Mouse (Mus musculus) WW6 (cell line): Measurements from ENCODE around the gene Btbd6.

Experiments used
- DNase-seq: peaks from one replicate; pipeline ENCODE4 v3.0.0-alpha.2; 2013; ENCODE audit warnings: low read depth, low spot score

The Btbd6 gene

GRCm38 (mm10) chr12:113004993-113005392, 28.7 kb downstream of the Btbd6 start:
- DNase-seq, result no peak

- no peak for DNase-seq
These were observed 35.5 kb downstream of the Btbd6 start for GRCm38 (mm10) chr12:113011702-113012360.

- DNase-seq, result no peak
These were observed 36.2 kb downstream of the Btbd6 start for GRCm38 (mm10) chr12:113012443-113012842.

GRCm38 (mm10) chr12:113013021-113013491, 36.8 kb downstream of the Btbd6 start:
- DNase-seq, result no peak

GRCm38 (mm10) chr12:113013604-113014558, 37.6 kb downstream of the Btbd6 start, which contains the start of gene Pacs2:
Pacs2 (plus strand) TSS chr12:113014508.
- peak; percentile 74 for DNase-seq

- no peak for DNase-seq
These were observed 38.6 kb downstream of the Btbd6 start for GRCm38 (mm10) chr12:113014561-113015556.

GRCm38 (mm10) chr12:113015956-113016355, 39.7 kb downstream of the Btbd6 start:
- no peak for DNase-seq

- DNase-seq, result no peak
These were observed 40.7 kb downstream of the Btbd6 start for GRCm38 (mm10) chr12:113016976-113017375.

- no peak for DNase-seq
These were observed 41.2 kb downstream of the Btbd6 start for GRCm38 (mm10) chr12:113017429-113017984.

GRCm38 (mm10) chr12:113018763-113019162, 42.5 kb downstream of the Btbd6 start:
- DNase-seq, result no peak

GRCm38 (mm10) chr12:113021488-113021887, 45.2 kb downstream of the Btbd6 start:
- DNase-seq, result no peak

GRCm38 (mm10) chr12:113023082-113023481, 46.8 kb downstream of the Btbd6 start:
- no peak for DNase-seq

GRCm38 (mm10) chr12:113026557-113026956, 50.3 kb downstream of the Btbd6 start:
- DNase-seq, result no peak

GRCm38 (mm10) chr12:113027495-113027894, 51.2 kb downstream of the Btbd6 start:
- DNase-seq, result no peak

- no peak for DNase-seq
These were observed 51.8 kb downstream of the Btbd6 start for GRCm38 (mm10) chr12:113028067-113028466.
